Mouse (Mus musculus) testis, adult 2 months (tissue): Measurements from ENCODE around the gene Mtfp1.

Experiments used
- CTCF ChIP-seq: fragments of 200-500 bp; IDR thresholded peaks from 2 replicates; pipeline ENCODE4 v1.5.1; 2012; ENCODE audit warnings: low read depth, mild to moderate bottlenecking, inconsistent platforms, low read length, moderate library complexity; ENCODE audit not compliant: control insufficient read depth, insufficient read depth, insufficient replicate concordance
- POLR2A ChIP-seq: fragments of 200-500 bp; IDR thresholded peaks from 2 replicates; pipeline ENCODE4 v1.6.1; 2012; ENCODE audit warnings: low read depth, mild to moderate bottlenecking, inconsistent platforms, low read length, moderate library complexity; ENCODE audit not compliant: control insufficient read depth

GRCm38 (mm10) chr11:4095171-4096053, at the start of gene Mtfp1:
- TF ChIP-seq CTCF (no peak), POLR2A (no peak; the same call in 1 of the 2 replicates)
